Mouse (Mus musculus): ENCODE data around the gene Actrt2. TPM values are rescaled to one million over a fixed set of nuclear protein-coding genes. Genes with fewer than 3 reads are reported as not detected.

Actrt2 gene
- total RNA-seq, 2 experiments from 2014 or later, result not detected

DNA sequence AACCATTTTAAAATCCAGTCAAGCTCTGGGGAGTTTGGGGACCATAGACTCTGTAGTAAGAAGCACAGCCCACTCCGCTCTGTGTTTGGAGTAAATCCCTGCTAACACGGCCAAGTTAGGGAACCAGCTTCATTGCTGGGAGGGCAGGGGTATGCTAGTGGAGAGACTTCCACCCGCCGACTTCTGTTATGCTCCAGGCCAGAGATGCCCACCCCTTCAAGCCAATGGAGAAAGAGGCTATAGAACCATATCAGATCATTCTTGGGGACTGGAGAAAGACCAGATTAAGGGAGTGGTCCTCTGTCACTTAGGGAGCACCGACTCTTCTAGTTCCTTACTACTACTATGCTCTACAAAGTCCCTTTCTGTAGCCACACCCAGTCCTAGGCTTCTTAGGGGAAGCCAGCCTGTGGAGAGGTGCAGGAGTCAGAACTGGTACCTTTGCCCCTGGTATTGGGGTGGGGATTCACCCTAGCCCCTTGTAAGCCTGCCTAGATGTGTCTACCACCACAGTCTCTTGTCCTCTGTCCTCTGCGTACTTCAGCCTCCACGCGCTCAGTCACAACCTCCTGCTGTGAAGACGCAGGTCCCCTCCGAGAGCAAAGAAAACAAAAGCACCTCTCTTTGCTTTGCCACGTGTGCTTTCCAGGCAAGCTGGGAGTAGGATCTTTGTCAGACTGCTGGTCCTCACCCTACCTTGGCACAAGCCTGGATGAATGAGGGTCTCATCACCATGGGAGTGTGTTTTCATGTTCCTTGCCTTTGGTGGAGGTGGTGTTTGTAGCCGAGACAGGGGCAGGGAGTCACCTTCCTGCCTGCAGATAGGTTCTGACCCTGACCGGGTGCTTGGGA lies 27.9 kb downstream of the Actrt2 start:
- no peak for ATAC-seq (replicated peaks; ENCODE audit: poor library complexity, severe bottlenecking)

DNA sequence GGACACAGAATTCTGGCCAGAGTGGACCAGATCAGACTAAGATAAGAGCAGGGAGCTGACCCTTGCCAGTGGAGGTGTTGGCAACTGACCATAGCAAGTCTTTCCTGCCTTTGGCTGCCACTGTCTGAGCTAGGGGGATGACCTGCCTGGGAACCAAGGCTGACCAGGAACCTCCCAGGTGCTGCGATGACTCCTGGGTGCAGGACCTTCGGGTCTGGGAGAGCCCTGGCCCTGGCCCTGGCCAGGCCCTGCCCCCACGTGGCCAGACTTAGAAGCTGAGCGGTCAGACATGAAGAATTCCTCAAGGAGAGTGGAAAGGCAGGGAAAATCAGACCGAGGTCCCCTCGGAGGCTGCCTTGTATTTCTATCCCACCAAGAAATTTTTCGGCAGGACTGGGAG lies 28.5 kb downstream of the Actrt2 start:
- ATAC-seq (replicated peaks; ENCODE audit: poor library complexity, severe bottlenecking), result no peak

GRCm38 (mm10) chr4:154638320-154638886 lies 29.3 kb downstream of the Actrt2 start:
- ATAC-seq (replicated peaks; ENCODE audit: poor library complexity, severe bottlenecking), result no peak

DNA sequence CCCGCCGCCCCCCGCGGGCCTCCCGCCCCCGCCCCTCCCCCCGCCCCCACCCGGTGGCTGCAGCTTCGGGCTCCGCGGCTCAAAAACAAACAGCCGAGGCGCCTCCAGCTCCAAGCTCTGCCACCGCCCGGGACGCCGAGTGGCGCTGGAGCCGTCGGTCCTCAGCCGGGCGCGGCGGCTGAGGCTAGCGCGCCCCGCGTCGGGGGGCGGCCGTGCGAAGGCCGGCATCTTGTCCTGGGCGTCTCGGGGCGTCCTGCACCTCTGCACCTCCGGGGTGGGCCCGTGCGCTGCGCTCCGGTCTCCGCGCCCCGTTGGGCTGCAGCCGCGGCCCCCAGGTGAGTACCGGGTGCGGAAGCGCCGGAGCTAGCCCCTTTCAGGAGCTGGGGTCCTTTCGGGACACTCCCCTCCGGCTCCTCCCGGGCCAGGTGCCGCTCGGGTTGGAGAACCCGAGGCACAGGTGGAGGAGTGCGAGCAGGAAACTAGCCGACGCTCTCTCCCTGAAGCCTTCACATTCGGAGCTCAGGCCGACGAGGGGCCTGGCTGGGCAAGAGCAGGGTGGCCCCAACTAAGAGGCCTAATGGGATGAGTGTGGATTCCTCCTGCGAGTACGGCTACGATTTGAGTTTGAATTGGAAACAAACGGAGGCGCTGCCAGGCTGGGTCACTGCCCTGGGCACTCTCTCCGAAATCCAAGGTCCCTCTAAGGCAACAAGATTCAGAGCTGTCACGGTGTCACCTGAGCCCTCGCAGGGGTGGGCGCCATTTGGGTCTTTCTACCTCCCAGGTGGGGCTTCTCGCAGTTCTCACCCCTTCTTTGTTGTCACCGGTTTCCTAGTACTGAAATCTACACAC lies 30.0 kb downstream of the Actrt2 start:
- no peak for ATAC-seq (replicated peaks; ENCODE audit: poor library complexity, severe bottlenecking)

GRCm38 (mm10) chr4:154636721-154637311 lies 30.9 kb downstream of the Actrt2 start, which contains the start of gene Prdm16:
Gene Prdm16 (minus strand): TSS chr4:154636873.
- ATAC-seq (replicated peaks; ENCODE audit: poor library complexity, severe bottlenecking), result no peak

DNA sequence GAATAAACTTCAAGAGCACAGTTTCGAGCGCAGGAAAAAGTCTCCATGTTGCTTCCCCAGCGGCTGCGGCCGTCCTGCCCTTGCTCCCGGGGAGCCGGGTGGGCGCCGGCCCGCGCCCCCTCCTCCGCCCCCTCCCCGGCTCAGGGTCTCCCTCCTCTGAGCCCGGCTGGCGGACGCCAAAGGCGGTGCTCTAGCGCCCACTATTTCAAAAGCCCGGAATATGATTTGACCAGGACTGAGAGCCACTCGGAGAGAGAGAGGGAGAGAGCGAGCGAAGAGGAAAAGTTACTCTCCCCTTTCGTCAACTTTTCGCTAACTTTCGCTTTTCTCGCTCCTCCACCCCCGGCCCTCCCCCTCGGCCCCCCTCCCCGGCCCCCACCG lies 31.6 kb downstream of the Actrt2 start:
- ATAC-seq (replicated peaks; ENCODE audit: poor library complexity, severe bottlenecking), result no peak

DNA sequence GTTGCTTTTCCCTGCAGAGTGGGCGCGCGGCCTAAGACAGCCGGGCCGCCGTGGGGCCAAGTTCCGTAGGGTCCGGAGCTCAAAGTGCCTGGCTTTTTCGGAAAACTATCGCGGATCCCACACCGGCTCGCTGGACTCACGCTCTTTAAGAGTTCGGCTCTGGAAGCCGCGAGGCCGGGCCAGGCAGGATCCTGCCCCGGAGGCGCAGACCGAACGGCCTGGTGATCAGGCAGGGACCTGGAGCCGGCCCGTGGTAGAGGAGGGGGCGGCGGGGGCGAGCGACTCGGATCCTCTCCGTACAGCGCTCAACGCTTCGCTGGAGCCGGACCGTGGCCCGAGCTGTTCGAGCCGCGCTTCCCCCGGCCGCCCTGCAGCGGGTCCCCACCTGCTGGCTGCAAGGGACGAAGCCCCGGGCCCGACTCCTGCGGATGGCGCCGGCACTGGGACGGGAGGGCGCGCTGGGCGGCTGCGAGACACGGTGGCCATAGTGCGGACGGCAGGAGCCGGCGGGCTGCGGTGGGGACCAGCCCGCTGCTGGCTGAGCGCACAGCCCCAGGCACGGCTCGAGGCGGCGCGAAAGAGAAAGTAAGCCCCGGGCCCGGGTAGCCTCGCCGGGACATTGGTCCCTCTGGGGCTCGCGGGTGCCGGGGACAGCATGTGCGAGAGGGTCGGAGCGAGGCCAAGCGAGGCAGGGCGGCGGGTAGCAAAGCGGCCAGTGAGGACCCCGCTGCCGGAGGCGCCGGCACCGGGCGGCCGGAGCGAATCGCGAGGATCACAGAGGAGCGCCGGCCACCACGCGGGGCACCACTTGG lies 32.2 kb downstream of the Actrt2 start:
- ATAC-seq (replicated peaks; ENCODE audit: poor library complexity, severe bottlenecking), result peak; percentile 57

- ATAC-seq (replicated peaks; ENCODE audit: poor library complexity, severe bottlenecking), result no peak
These were observed 33.0 kb downstream of the Actrt2 start for GRCm38 (mm10) chr4:154634470-154635240.

GRCm38 (mm10) chr4:154634001-154634400 lies 33.7 kb downstream of the Actrt2 start:
- no peak for ATAC-seq (replicated peaks; ENCODE audit: poor library complexity, severe bottlenecking)

- ATAC-seq (replicated peaks; ENCODE audit: poor library complexity, severe bottlenecking), result no peak
These were observed 34.6 kb downstream of the Actrt2 start for GRCm38 (mm10) chr4:154632800-154633764.

- no peak for ATAC-seq (replicated peaks; ENCODE audit: poor library complexity, severe bottlenecking)
These were observed 36.9 kb downstream of the Actrt2 start for GRCm38 (mm10) chr4:154630763-154631162.

DNA sequence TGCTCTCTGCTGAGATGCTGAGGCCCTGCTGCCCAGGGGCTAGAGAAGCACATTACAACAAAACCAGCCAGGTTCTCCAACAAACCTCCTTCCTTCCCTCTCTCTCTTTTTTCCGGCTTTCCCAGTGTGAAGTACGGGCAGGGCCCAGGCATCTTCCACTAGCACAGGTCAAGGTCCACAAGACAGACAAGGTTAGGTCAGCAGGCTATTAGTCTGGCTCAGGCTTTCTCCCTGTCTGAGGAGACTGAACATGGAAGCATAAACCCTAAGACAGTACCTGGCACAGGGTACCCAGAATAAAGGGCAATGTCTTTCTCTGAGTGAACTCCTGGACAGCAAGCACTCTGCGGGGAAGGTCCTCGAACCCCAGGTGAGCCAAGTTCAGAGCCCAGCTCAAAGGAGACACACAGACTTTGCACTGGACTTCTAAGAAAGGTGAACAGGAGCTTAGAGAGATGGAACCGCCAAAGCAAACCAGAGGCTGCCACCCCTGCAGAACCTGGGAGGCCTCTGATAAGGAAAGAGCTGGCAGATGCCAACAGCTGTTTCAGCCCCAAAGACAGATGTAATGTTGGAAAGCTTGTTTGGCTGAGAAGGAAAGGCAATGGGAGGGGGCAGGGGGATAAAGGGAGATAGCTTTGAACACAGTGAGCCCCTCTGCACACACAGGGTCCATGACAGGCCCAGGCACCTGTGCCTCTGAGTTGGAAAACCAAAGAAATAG lies 40.1 kb downstream of the Actrt2 start:
- ATAC-seq (replicated peaks; ENCODE audit: poor library complexity, severe bottlenecking), result no peak

DNA sequence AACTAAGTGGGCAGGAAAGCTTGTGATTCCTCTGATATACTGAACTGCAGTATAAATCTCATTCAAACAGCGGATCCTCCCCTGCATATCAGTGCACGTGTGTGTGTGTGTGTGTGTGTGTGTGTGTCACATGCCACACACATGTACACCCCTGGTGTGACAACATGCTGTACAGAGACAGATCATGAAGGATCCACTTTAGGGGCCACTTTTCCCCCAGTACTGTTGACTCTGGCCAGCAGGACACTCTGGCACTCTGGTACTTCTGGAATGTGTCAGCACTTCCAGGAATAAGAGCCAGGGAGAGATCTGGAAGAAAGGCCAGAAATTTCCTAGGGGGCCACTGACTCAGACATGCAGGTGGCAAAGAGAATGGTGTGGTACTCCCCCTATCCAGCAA lies 41.4 kb downstream of the Actrt2 start:
- ATAC-seq (replicated peaks; ENCODE audit: poor library complexity, severe bottlenecking), result no peak

GRCm38 (mm10) chr4:154625710-154626109 lies 42.0 kb downstream of the Actrt2 start:
- ATAC-seq (replicated peaks; ENCODE audit: poor library complexity, severe bottlenecking), result no peak

DNA sequence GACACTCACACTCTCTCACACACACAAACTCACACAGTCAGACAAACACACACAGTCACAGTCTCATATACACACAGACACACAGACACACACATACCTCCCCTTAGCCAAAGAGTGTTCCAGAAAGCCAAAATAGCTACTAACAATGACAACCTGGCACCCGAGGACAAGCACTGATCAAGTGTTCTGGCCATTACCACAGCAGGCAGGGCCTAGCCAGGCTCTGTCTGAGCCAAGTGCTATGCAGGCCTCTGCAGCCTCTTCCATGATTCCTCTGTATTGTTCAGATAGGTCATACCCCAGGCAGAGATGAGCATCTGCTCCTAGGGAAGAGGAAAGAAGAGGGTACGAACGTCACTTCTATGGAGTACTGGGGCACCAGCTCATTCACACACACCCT lies 44.4 kb downstream of the Actrt2 start:
- no peak for ATAC-seq (replicated peaks; ENCODE audit: poor library complexity, severe bottlenecking)

DNA sequence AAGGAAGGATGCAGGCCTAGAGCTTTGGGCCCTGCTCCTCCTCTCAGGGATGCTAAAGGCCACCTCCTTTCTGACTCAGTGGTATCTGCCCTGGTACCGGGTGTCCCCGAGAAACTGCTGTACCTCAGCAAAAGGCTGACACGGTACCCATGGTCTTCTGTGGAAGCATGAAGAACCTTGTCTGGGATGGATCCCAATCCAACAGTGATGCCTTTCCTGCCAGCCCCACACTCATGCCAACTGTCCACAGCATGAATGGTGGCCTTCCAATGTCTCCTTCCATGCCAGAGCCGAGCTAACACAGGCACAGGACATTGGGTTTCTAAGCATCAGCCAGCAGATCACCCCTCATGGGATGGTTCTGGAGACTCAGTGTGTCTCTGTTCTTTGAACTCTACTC lies 45.1 kb downstream of the Actrt2 start:
- ATAC-seq (replicated peaks; ENCODE audit: poor library complexity, severe bottlenecking), result no peak
